8 mouse cellular contexts compared by ENCODE assay signal in genomic region chr16:32644801-32645170, GRCm38 (mm10). TPM values are rescaled to one million over a fixed set of nuclear protein-coding genes. Genes with fewer than 3 reads are reported as not detected.
DNase-seq lines count a peak whose midpoint lies in the region; ATAC-seq and TF ChIP-seq lines count a peak whose summit lies in the region.

No protein-coding gene starts in this region.

- no peaks in the 10 kb centered on the region for H3K9me3 ChIP-seq in hindbrain, embryonic 10.5 days
- H3K9me3 ChIP-seq in midbrain, embryonic 11.5 days (ENCODE audit: control insufficient read depth, low read length), result no peaks in the 10 kb centered on the region

- peak overlapping the region; percentile 91 for H3K27ac ChIP-seq in layer of hippocampus, adult 2 months
- peak overlapping the region; percentile 94 for H3K27ac ChIP-seq in hindbrain, embryonic 10.5 days
- H3K27ac ChIP-seq in midbrain, embryonic 11.5 days (ENCODE audit: low read depth, low read length), result peak overlapping the region; percentile 80; the same call in 1 of the 2 replicates

- H3K9ac ChIP-seq in midbrain, embryonic 11.5 days (ENCODE audit: low read length), result peak overlapping the region; percentile 92

- no peaks in the 10 kb centered on the region for H3K27me3 ChIP-seq in hindbrain, embryonic 10.5 days (ENCODE audit: insufficient read depth, poor library complexity, severe bottlenecking)
- H3K27me3 ChIP-seq in midbrain, embryonic 11.5 days (ENCODE audit: control insufficient read depth, insufficient read depth, low read length), result no peaks in the 10 kb centered on the region

- H3K36me3 ChIP-seq in hindbrain, embryonic 10.5 days, result no peaks in the 10 kb centered on the region
- no peaks in the 10 kb centered on the region for H3K36me3 ChIP-seq in midbrain, embryonic 11.5 days (ENCODE audit: control insufficient read depth, insufficient read depth, low read length)

- TF ChIP-seq POLR2A in brain, embryonic 14.5 days (IDR thresholded peaks at IDR 0.05; ENCODE audit: borderline replicate concordance, extremely low read depth, insufficient read depth, insufficient read length, poor library complexity, severe bottlenecking), result no peak

- DNase-seq in layer of hippocampus, adult 2 months (ENCODE audit: low spot score in 2 of 2), result no peak
- DNase-seq in layer of hippocampus, adult 11-12 months (ENCODE audit: low spot score), result no peak
- DNase-seq in brain, embryonic 14.5 days (ENCODE audit: low read depth), result peak; percentile 55
- no peak for DNase-seq in hindbrain, embryonic 10.5 days (ENCODE audit: low spot score)
- DNase-seq in midbrain, embryonic 11.5 days (ENCODE audit: low spot score, missing footprints), result no peak
- DNase-seq in T-cell, adult 2 months (ENCODE audit: low spot score), result no peak
- DNase-seq in layer of hippocampus, adult 9-11 months, result no peak

- peak overlapping the region; percentile 94 for H3K4me2 ChIP-seq in midbrain, embryonic 11.5 days

- TF ChIP-seq CTCF in layer of hippocampus, adult 2 months (conservative IDR thresholded peaks at IDR 0.05), result no peak
- TF ChIP-seq CTCF in brain, embryonic 14.5 days (IDR thresholded peaks at IDR 0.05; ENCODE audit: borderline replicate concordance, extremely low read depth, insufficient read depth, insufficient read length), result no peak

- peaks cover 34% of the 10 kb centered on the region for H3K4me1 ChIP-seq in hindbrain, embryonic 10.5 days (replicated peaks)
- peaks cover 19% of the 10 kb centered on the region for H3K4me1 ChIP-seq in midbrain, embryonic 11.5 days (ENCODE audit: control insufficient read depth, insufficient read depth, low read length)

- H3K4me3 ChIP-seq in layer of hippocampus, adult 2 months, result peak overlapping the region; percentile 85
- H3K4me3 ChIP-seq in hindbrain, embryonic 10.5 days, result peak overlapping the region; percentile 90
- peak overlapping the region; percentile 91 for H3K4me3 ChIP-seq in midbrain, embryonic 11.5 days (ENCODE audit: low read depth, low read length)

- WGBS in hindbrain, embryonic 10.5 days, result 15% methylated on average over 12 of the region's 12 CpGs
- WGBS in midbrain, embryonic 11.5 days, result 15% methylated on average over 12 of the region's 12 CpGs

- no peak; the same call in 1 of the 2 replicates for ATAC-seq in midbrain, embryonic 11.5 days (ENCODE audit: low FRiP score)
- no peak; the same call in 1 of the 2 replicates for ATAC-seq in monocyte, adult 5-6 weeks (replicated peaks; ENCODE audit: insufficient number of reproducible peaks, low FRiP score, low TSS enrichment, poor library complexity, severe bottlenecking)

RNA-seq across cellular contexts. Expression of gene Tnk2, which starts 1.1 kb away (rescaled TPM):
- total RNA-seq in layer of hippocampus, adult 2 months (2021), result 100 to 1,000 TPM; 210 to 212 TPM
- polyA plus RNA-seq in brain, embryonic 14.5 days (2012; rRNA removed), result 127 and 134 TPM in 2 replicates
- polyA plus RNA-seq in hindbrain, embryonic 10.5 days (2016; fragmentation: Nextera tagmentation; extraction: Ambion mirVana), result 7.8 and 8.4 TPM in 2 replicates
- 6.1 and 6.6 TPM in 2 replicates for polyA plus RNA-seq in midbrain, embryonic 11.5 days (2014; fragmentation: Nextera tagmentation; extraction: Ambion mirVana)
- total RNA-seq in monocyte, adult 5-6 weeks (2017), result 16.2 to 63.7 TPM (median 26.3 TPM) in 3 replicates

RNA-seq across cellular contexts. Expression of gene Tfrc, which starts 36.1 kb away (rescaled TPM):
- 10 to 100 TPM; 70.3 to 72.3 TPM for total RNA-seq in layer of hippocampus, adult 2 months (2021)
- 49.0 and 52.2 TPM in 2 replicates for polyA plus RNA-seq in brain, embryonic 14.5 days (2012; rRNA removed)
- polyA plus RNA-seq in hindbrain, embryonic 10.5 days (2016; fragmentation: Nextera tagmentation; extraction: Ambion mirVana), result 42.5 and 69.9 TPM in 2 replicates
- polyA plus RNA-seq in midbrain, embryonic 11.5 days (2014; fragmentation: Nextera tagmentation; extraction: Ambion mirVana), result 87.1 and 89.3 TPM in 2 replicates
- 24.5 to 52.2 TPM (median 43.5 TPM) in 3 replicates for total RNA-seq in monocyte, adult 5-6 weeks (2017)

Comparison
In these comparisons a context has a peak if more than half of its experiments do, and no peak if none do; other contexts are left out.
1. RNA of gene Tnk2, which starts 1.1 kb away (polyA plus RNA-seq): 127 to 134 TPM in brain, embryonic 14.5 days; 7.8 to 8.4 TPM in hindbrain, embryonic 10.5 days and 6.1 to 6.6 TPM in midbrain, embryonic 11.5 days; every median in the first group is over 10 times any median in the second.
2. Peak in every context shown above with its lines, with median percentiles within 50 percentile points of each other: H3K27ac ChIP-seq and H3K4me3 ChIP-seq.